Mouse (Mus musculus): ENCODE measurements around the gene BC048562. TPM values are rescaled to one million over a fixed set of nuclear protein-coding genes. Genes with fewer than 3 reads are reported as not detected.

Gene BC048562
- polyA plus RNA-seq, 1 experiment from 2014 or later, result not detected

DNA sequence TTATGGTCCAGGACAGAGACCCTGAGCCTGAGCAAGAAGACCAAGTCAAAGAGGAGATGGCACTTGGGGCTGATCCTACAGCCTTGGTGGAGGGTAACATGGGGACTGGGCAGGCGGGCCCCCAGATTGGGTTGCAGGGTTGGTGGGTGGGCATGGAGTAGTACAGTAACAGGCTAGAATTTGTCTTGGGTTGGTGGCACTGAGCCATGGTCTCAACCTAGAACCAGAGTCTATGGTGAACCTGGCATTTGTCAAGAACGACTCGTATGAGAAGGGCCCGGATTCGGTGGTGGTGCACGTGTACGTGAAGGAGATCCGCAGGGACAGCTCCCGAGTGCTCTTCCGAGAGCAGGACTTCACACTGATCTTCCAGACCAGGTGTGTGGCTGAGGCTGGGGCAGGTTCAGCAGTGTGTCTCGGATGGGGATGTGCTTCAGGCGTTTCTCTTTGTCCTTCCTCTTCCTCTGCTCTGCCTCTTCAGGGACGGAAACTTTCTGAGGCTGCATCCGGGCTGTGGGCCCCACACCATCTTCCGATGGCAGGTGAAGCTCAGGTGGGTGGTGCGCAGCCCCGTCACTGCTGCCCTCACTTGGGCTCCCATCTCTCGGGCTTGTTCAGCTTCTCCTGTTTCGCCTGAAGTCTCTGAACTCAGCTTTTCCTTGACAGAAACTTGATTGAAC is 58.0 kb downstream of the BC048562 start:
- no peak overlapping the region for H3K4me2 ChIP-seq
- WGBS, result 94% methylated on average over 19 of the region's 19 CpGs
- H3K27ac ChIP-seq, result no peak overlapping the region
- peaks cover 77% of the 10 kb centered on the region for H3K36me3 ChIP-seq (replicated peaks)
- no peaks in the 10 kb centered on the region for H3K9me3 ChIP-seq
- H3K9ac ChIP-seq, result no peak overlapping the region
- peaks cover 22% of the 10 kb centered on the region for H3K4me1 ChIP-seq
- no peaks in the 10 kb centered on the region for H3K27me3 ChIP-seq
- ATAC-seq (ENCODE audit: low FRiP score), result no peak
- no peak overlapping the region for H3K4me3 ChIP-seq (replicated peaks)

DNA sequence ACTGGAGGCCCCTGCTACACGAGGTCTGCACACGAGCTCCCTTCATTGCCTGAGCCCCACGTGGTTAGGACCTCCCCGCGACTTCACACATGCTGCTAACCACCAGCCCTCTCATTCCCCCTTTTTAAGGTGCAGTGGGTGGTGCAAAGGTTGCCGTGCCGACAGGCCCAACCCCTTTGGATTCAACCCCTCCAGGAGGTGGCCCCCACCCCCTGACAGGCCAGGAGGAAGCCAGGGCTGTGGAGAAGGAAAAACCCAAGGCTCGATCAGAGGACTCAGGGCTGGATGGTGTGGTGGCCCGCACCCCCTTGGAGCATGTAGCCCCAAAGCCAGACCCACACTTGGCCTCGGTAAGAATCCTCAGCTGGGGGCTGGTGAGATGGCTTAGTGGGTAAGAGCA is 58.6 kb downstream of the BC048562 start:
- Histone ChIP-seq H3K36me3 (replicated peaks) (peaks cover 78% of the 10 kb centered on the region), H3K9ac (no peak overlapping the region), H3K27ac (no peak overlapping the region), H3K27me3 (no peaks in the 10 kb centered on the region), H3K9me3 (no peaks in the 10 kb centered on the region), H3K4me1 (peaks cover 18% of the 10 kb centered on the region), H3K4me2 (no peak overlapping the region), H3K4me3 (replicated peaks) (no peak overlapping the region)
- no peak for ATAC-seq (ENCODE audit: low FRiP score)
- 89% methylated on average over 10 of the region's 10 CpGs for WGBS

Other genes starting within 250 kb of the BC048562 start
- 3.6 and 3.9 TPM in 2 replicates for gene Bsn, start 246.1 kb upstream of the BC048562 start, polyA plus RNA-seq (2016; fragmentation: Nextera tagmentation; extraction: Ambion mirVana)
- 62.7 and 67.9 TPM in 2 replicates for gene Dag1, start 172.5 kb upstream of the BC048562 start, polyA plus RNA-seq (2016; fragmentation: Nextera tagmentation; extraction: Ambion mirVana)
- 65.0 and 69.8 TPM in 2 replicates for gene Nicn1, start 146.1 kb upstream of the BC048562 start, polyA plus RNA-seq (2016; fragmentation: Nextera tagmentation; extraction: Ambion mirVana)
- gene Amt, start 139.6 kb upstream of the BC048562 start, polyA plus RNA-seq (2016; fragmentation: Nextera tagmentation; extraction: Ambion mirVana), result 17.7 and 22.4 TPM in 2 replicates
- 331 and 341 TPM in 2 replicates for gene Rhoa, start 130.4 kb upstream of the BC048562 start, polyA plus RNA-seq (2016; fragmentation: Nextera tagmentation; extraction: Ambion mirVana)
- 30.5 and 30.7 TPM in 2 replicates for gene Tcta, start 130.3 kb upstream of the BC048562 start, polyA plus RNA-seq (2016; fragmentation: Nextera tagmentation; extraction: Ambion mirVana)
- gene Gpx1, start 97.6 kb upstream of the BC048562 start, polyA plus RNA-seq (2016; fragmentation: Nextera tagmentation; extraction: Ambion mirVana), result 574 and 659 TPM in 2 replicates
- 137 and 144 TPM in 2 replicates for gene Usp4, start 88.6 kb upstream of the BC048562 start, polyA plus RNA-seq (2016; fragmentation: Nextera tagmentation; extraction: Ambion mirVana)
- 1.8 and 1.9 TPM in 2 replicates for gene 1700102P08Rik, start 43.7 kb upstream of the BC048562 start, polyA plus RNA-seq (2016; fragmentation: Nextera tagmentation; extraction: Ambion mirVana)
- 1.1 and 1.4 TPM in 2 replicates for gene Ccdc36, start 8.0 kb upstream of the BC048562 start, polyA plus RNA-seq (2016; fragmentation: Nextera tagmentation; extraction: Ambion mirVana)
- 44.1 and 49.0 TPM in 2 replicates for gene Ccdc71, start 24.0 kb downstream of the BC048562 start, polyA plus RNA-seq (2016; fragmentation: Nextera tagmentation; extraction: Ambion mirVana)
- gene Klhdc8b, start 25.1 kb downstream of the BC048562 start, polyA plus RNA-seq (2016; fragmentation: Nextera tagmentation; extraction: Ambion mirVana), result 67.6 and 70.0 TPM in 2 replicates
- gene Lamb2, start 43.3 kb downstream of the BC048562 start, polyA plus RNA-seq (2016; fragmentation: Nextera tagmentation; extraction: Ambion mirVana), result 37.9 and 39.5 TPM in 2 replicates
- gene Usp19, start 54.1 kb downstream of the BC048562 start, polyA plus RNA-seq (2016; fragmentation: Nextera tagmentation; extraction: Ambion mirVana), result 101 and 103 TPM in 2 replicates
- gene Qars, start 71.2 kb downstream of the BC048562 start, polyA plus RNA-seq (2016; fragmentation: Nextera tagmentation; extraction: Ambion mirVana), result 85.7 and 91.4 TPM in 2 replicates
- gene Qrich1, start 80.3 kb downstream of the BC048562 start, polyA plus RNA-seq (2016; fragmentation: Nextera tagmentation; extraction: Ambion mirVana), result 170 and 171 TPM in 2 replicates
- 149 and 159 TPM in 2 replicates for gene Impdh2, start 123.8 kb downstream of the BC048562 start, polyA plus RNA-seq (2016; fragmentation: Nextera tagmentation; extraction: Ambion mirVana)
- 54.5 and 58.3 TPM in 2 replicates for gene Ndufaf3, start 131.0 kb downstream of the BC048562 start, polyA plus RNA-seq (2016; fragmentation: Nextera tagmentation; extraction: Ambion mirVana)
- gene Dalrd3, start 133.4 kb downstream of the BC048562 start, polyA plus RNA-seq (2016; fragmentation: Nextera tagmentation; extraction: Ambion mirVana), result 225 and 235 TPM in 2 replicates
- 254 and 285 TPM in 2 replicates for gene Wdr6, start 142.3 kb downstream of the BC048562 start, polyA plus RNA-seq (2016; fragmentation: Nextera tagmentation; extraction: Ambion mirVana)
- 16.2 and 18.4 TPM in 2 replicates for gene P4htm, start 161.2 kb downstream of the BC048562 start, polyA plus RNA-seq (2016; fragmentation: Nextera tagmentation; extraction: Ambion mirVana)
- gene Arih2, start 212.9 kb downstream of the BC048562 start, polyA plus RNA-seq (2016; fragmentation: Nextera tagmentation; extraction: Ambion mirVana), result 56.4 and 57.9 TPM in 2 replicates
- 35.4 and 37.0 TPM in 2 replicates for gene Slc25a20, start 225.6 kb downstream of the BC048562 start, polyA plus RNA-seq (2016; fragmentation: Nextera tagmentation; extraction: Ambion mirVana)